Mouse (Mus musculus) liver, embryonic 15.5 days (tissue): ENCODE measurements around the gene Srgap3. TPM values are rescaled to one million over a fixed set of nuclear protein-coding genes. Genes with fewer than 3 reads are reported as not detected.

Experiments used
- ATAC-seq: fragments of 200-750 bp; cut with Nextera tagmentation; 2 replicates; pipeline ENCODE4 v1.8.0; 2017; ENCODE audit warnings: moderate number of reproducible peaks, mild to moderate bottlenecking, moderate library complexity; ENCODE audit not compliant: insufficient read depth
- H3K27ac ChIP-seq: fragments of 300-500 bp; sonication (generic); replicated peaks from 2 replicates; pipeline ENCODE4 v1.5.1; 2015; ENCODE audit warnings: mild to moderate bottlenecking, inconsistent platforms
- H3K27me3 ChIP-seq: fragments of 300-500 bp; sonication (generic); 2 replicates; pipeline ENCODE4 v1.6.1; 2015; ENCODE audit warnings: mild to moderate bottlenecking, inconsistent platforms
- H3K36me3 ChIP-seq: fragments of 300-500 bp; sonication (generic); replicated peaks from 2 replicates; pipeline ENCODE4 v1.6.1; 2015; ENCODE audit warnings: moderate library complexity, mild to moderate bottlenecking, inconsistent platforms
- H3K4me1 ChIP-seq: fragments of 300-500 bp; sonication (generic); replicated peaks from 2 replicates; pipeline ENCODE4 v1.6.1; 2015; ENCODE audit warnings: inconsistent platforms
- H3K4me2 ChIP-seq: fragments of 300-500 bp; sonication (generic); 2 replicates; pipeline ENCODE4 v1.6.1; 2015; ENCODE audit warnings: moderate library complexity, mild to moderate bottlenecking, inconsistent platforms
- H3K4me3 ChIP-seq: fragments of 300-500 bp; sonication (generic); replicated peaks from 2 replicates; pipeline ENCODE4 v1.5.1; 2015; ENCODE audit warnings: mild to moderate bottlenecking, inconsistent platforms
- H3K9ac ChIP-seq: fragments of 300-500 bp; sonication (generic); 2 replicates; pipeline ENCODE4 v1.6.1; 2015; ENCODE audit warnings: moderate library complexity, mild to moderate bottlenecking, inconsistent platforms
- H3K9me3 ChIP-seq: fragments of 300-500 bp; sonication (generic); replicated peaks from 2 replicates; pipeline ENCODE4 v1.6.1; 2016; ENCODE audit warnings: inconsistent platforms
- WGBS: fragments of 180-500 bp; shearing (Covaris S2); methylation state at CpG from one replicate; pipeline ENCODE4 v1.1.7; 2015; ENCODE audit warnings: mixed read lengths; ENCODE audit not compliant: insufficient replicate concordance; 5-methylcytosine and 5-hydroxymethylcytosine counted together
- polyA plus RNA-seq: library from polyadenylated mRNA; unstranded; fragments of >200 nt; fragmentation: Nextera tagmentation; extraction: Ambion mirVana; gene quantifications from 2 replicates; pipeline ENCODE4 v1.2.1, GENCODE M21; 2015

The Srgap3 gene
- polyA plus RNA-seq, 1 experiment from 2014 or later = 0.16 TPM

DNA sequence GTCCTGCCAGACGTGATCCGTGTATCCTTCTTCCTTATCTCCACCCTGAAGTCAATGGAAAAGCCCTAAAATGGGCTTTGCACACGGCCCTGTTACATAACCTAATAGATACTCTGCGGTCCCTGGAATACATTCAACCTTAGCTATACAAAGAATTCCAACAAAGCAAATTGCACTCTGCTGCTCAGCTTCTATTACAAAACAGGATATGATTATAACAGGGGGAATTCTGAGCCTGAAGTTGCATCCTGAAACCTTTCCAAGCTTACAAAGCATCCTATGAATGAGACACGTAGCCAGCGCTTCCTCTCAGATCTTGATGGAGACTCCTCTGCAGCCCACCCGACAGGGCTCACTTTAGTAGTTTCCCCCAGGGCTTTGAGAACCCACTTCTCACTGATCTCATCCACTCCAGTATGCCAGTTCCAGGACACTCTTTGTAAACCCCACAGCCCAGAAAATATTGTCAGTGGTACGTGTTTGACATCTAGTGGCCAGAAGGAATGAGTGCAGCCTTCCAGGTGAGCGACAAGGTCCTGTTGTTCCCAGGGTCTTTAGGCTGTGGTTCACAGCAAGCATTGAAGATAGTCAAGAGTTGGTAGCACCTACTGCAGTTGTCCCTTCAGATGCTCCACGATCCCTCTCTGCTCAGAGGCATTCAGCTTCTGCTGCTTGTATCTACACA, 165.5 kb downstream of the Srgap3 start:
- Histone ChIP-seq H3K4me3 (no peak overlapping the region), H3K36me3 (no peaks in the 10 kb centered on the region), H3K4me1 (no peaks in the 10 kb centered on the region), H3K27me3 (no peaks in the 10 kb centered on the region), H3K27ac (no peak overlapping the region), H3K9me3 (no peaks in the 10 kb centered on the region), H3K4me2 (no peak overlapping the region), H3K9ac (no peak overlapping the region)
- WGBS = 72% methylated on average over 10 of the region's 10 CpGs
- no peak for ATAC-seq

DNA sequence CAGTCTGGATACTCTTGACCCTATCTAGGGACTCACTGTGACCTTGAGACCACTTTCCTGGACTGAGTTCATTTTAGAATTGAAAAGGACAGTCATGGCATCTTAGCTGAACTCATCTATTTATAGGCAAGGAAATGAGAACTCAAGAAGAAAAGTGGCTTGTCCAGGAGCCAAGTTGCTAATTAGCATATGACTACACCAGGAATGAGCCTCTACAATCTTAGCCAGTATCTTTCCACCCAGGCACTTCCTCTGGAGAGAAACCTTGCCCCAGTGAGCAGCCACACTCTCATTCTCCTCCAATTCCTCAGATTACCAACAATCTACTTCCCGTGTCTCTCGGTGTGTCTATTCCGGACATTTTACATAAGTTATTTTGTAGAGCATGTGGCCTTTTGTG, 168.9 kb downstream of the Srgap3 start:
- Histone ChIP-seq H3K4me1 (no peaks in the 10 kb centered on the region), H3K36me3 (no peaks in the 10 kb centered on the region), H3K9ac (no peak overlapping the region), H3K4me3 (no peak overlapping the region), H3K9me3 (no peaks in the 10 kb centered on the region), H3K27me3 (no peaks in the 10 kb centered on the region), H3K4me2 (no peak overlapping the region), H3K27ac (no peak overlapping the region)
- ATAC-seq = no peak
- 50% methylated on average over 3 of the region's 3 CpGs for WGBS

DNA sequence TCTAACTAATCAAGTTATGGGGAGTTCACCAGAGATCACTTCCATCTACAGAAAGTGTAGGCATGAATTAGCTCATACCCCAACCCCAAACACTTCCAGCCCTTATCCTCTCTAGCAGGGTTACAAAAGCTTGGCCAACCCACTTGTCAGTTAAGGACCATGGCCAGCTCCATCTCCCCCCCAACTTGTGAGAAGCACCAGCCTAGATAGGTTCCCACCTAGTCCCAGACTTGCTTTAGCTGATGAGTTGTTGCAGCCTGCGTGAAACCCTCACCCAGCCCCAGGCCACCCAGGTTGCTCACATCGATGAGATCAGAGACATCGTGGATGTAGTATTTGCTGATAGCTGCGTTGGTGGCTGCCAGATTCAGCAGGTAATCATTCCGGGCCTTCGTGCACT, 170.3 kb downstream of the Srgap3 start:
- ATAC-seq = no peak
- Histone ChIP-seq H3K27ac (no peak overlapping the region), H3K4me2 (no peak overlapping the region), H3K9me3 (no peaks in the 10 kb centered on the region), H3K4me3 (no peak overlapping the region), H3K36me3 (no peaks in the 10 kb centered on the region), H3K4me1 (no peaks in the 10 kb centered on the region), H3K9ac (no peak overlapping the region), H3K27me3 (no peaks in the 10 kb centered on the region)
- 77% methylated on average over 6 of the region's 6 CpGs for WGBS

DNA sequence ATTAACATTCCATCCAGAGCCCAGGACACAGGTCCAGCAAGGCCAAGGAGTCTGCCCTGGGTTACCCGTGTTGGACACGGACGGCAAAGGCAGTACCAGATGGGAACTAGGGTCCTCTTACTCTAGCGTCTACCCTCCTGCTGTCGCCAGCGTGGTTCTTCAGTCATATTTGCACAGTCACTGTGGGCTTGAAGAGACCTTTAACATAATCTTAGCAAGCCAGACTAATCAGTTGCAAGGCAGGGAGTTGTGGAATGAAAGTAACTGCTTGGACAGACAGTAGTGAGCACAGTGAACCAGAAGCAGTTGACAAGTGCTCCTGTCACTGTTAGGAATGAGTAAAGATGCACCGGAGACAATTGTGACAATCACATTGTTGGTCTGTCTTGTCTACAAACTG, 173.3 kb downstream of the Srgap3 start:
- H3K27ac ChIP-seq = no peak overlapping the region
- H3K27me3 ChIP-seq = no peaks in the 10 kb centered on the region
- H3K9ac ChIP-seq = no peak overlapping the region
- no peaks in the 10 kb centered on the region for H3K4me1 ChIP-seq
- no peaks in the 10 kb centered on the region for H3K9me3 ChIP-seq
- ATAC-seq = no peak
- no peak overlapping the region for H3K4me2 ChIP-seq
- H3K36me3 ChIP-seq = no peaks in the 10 kb centered on the region
- H3K4me3 ChIP-seq = no peak overlapping the region
- WGBS = 56% methylated on average over 7 of the region's 7 CpGs

DNA sequence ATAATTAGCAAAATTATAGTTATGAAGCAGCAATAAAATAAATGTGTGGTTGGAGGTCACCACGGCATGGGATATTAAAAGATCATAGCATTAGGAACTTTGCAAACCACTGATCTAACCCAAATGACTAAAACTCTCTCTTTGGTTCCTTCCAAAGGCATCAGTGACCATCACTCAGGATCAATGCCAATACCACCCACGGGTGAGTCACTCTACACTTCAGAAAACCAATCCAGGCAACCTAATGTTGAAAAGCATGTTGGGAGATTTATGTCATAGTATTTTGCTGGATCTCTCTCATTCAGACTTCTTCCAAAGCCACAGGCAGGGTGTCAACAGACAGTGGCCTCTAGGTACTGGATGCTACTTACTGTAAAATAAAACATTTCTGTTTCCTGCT, 176.1 kb downstream of the Srgap3 start:
- H3K9ac ChIP-seq = no peak overlapping the region
- 54% methylated on average over 2 of the region's 2 CpGs for WGBS
- no peak overlapping the region for H3K27ac ChIP-seq
- H3K36me3 ChIP-seq = no peaks in the 10 kb centered on the region
- H3K4me2 ChIP-seq = no peak overlapping the region
- H3K27me3 ChIP-seq = no peaks in the 10 kb centered on the region
- no peaks in the 10 kb centered on the region for H3K4me1 ChIP-seq
- H3K4me3 ChIP-seq = no peak overlapping the region
- ATAC-seq = no peak
- no peaks in the 10 kb centered on the region for H3K9me3 ChIP-seq

DNA sequence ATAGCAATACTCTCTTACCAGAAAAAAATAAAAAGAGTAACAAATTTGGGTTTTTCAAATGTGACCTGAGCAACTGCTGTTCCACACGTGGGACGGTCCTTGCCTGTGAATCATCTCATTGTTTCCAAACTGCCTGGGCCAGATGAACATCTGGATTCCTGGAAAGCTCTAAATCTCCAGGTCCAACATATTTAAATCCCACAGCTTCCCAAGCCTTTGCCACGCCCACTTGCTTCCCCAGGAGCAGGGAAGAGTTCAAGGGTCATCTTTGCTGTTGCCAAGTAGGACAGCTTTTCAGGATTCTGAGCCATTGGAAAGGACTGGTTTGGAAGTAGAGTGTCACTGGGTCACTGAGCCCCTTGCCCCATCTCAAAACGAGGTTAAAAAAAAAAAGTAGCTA, 188.5 kb downstream of the Srgap3 start:
- Histone ChIP-seq H3K27me3 (no peaks in the 10 kb centered on the region), H3K4me2 (no peak overlapping the region), H3K9ac (no peak overlapping the region), H3K36me3 (no peaks in the 10 kb centered on the region), H3K4me1 (no peaks in the 10 kb centered on the region), H3K9me3 (no peaks in the 10 kb centered on the region), H3K27ac (no peak overlapping the region), H3K4me3 (no peak overlapping the region)
- no peak for ATAC-seq
- WGBS = 49% methylated on average over 4 of the region's 4 CpGs

DNA sequence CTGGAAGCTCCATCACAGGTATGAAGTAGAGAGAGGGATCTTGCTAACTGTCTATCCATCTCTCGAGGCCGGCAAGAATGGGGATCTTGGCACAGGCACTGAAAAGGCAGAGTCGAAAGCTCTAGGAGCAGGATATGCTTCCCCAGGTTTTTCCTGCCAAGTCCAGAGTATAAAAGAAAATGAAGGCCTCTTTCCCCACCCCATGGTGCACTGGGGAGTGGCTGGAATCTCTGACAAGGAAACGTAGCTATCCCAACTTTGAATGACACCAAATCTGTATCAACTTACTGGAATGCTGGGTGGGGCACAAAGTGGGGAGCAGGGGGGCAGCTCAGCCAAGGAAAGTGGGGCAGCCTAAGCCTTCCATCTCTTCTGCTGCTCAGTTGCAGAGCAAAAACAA, 190.2 kb downstream of the Srgap3 start:
- Histone ChIP-seq H3K4me3 (no peak overlapping the region), H3K27ac (no peak overlapping the region), H3K4me2 (no peak overlapping the region), H3K9ac (no peak overlapping the region), H3K36me3 (no peaks in the 10 kb centered on the region), H3K9me3 (no peaks in the 10 kb centered on the region), H3K27me3 (no peaks in the 10 kb centered on the region), H3K4me1 (no peaks in the 10 kb centered on the region)
- 65% methylated on average over 4 of the region's 4 CpGs for WGBS
- no peak for ATAC-seq

DNA sequence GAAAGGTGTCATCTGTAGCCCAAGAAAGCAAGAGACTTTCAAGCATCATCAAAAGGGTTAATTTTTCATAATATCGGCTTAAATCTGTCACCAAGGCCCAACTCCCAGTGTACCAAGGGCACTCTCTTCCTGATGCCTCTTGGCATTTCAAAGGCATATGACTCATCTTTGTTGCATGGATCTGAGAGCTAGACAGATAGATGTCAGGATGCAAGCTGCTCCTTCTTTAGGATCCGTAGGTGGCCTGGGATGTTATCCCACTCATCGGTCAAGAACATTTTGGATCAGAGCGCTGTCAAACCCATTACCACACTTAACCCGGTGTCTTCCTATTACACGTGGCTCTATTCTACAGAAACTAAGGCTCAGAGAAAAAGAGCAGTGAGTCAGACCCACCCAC, 192.1 kb downstream of the Srgap3 start:
- Histone ChIP-seq H3K9me3 (no peaks in the 10 kb centered on the region), H3K27me3 (no peaks in the 10 kb centered on the region), H3K27ac (no peak overlapping the region), H3K4me2 (no peak overlapping the region), H3K36me3 (no peaks in the 10 kb centered on the region), H3K4me3 (no peak overlapping the region), H3K9ac (no peak overlapping the region), H3K4me1 (no peaks in the 10 kb centered on the region)
- WGBS = 76% methylated on average over 6 of the region's 6 CpGs
- no peak for ATAC-seq

DNA sequence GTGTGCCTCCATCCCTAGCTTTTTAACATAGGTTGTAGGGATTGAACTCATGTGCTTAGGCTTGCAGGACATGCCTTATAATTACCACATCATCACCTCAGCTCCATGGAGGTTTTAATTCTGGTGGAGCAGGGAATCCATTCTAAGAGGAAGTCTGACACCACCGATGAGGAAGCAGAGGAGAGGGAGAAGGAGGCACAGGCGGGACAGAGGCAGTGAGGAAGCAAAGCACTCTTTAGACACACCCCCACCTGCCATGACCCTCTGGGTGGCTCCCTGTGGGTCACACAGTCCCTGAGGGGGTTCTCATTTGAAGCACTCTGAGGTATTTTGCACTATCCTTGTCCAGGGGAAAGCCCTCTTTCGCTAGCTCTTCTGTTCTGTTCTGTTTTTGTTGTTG, 194.5 kb downstream of the Srgap3 start:
- no peak for ATAC-seq
- H3K4me3 ChIP-seq = no peak overlapping the region
- H3K9ac ChIP-seq = no peak overlapping the region
- H3K4me2 ChIP-seq = no peak overlapping the region
- no peaks in the 10 kb centered on the region for H3K4me1 ChIP-seq
- no peaks in the 10 kb centered on the region for H3K9me3 ChIP-seq
- H3K27me3 ChIP-seq = no peaks in the 10 kb centered on the region
- H3K27ac ChIP-seq = no peak overlapping the region
- 38% methylated on average over 3 of the region's 3 CpGs for WGBS
- H3K36me3 ChIP-seq = no peaks in the 10 kb centered on the region

DNA sequence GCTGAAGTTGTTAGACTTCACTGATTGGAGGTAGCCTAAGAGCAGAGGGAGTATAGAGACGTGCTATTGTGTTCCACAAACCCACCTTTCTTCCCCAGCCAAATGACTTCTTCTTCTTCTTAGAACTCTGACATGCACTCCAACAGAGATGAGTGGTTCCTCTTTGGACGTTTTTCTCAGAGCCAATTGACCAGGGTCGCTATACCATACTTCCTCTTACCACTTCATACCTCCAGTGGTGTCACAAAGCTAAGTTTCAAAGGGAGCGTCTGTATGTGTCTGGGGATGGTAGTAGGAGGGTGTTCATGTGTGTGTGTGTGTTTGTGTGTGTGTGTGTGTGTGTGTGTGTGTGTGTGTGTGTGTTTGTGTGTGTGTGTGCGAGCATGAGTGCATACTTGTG, 195.1 kb downstream of the Srgap3 start:
- 21% methylated on average over 5 of the region's 5 CpGs for WGBS
- Histone ChIP-seq H3K4me2 (no peak overlapping the region), H3K27ac (no peak overlapping the region), H3K27me3 (no peaks in the 10 kb centered on the region), H3K36me3 (no peaks in the 10 kb centered on the region), H3K4me1 (no peaks in the 10 kb centered on the region), H3K9me3 (no peaks in the 10 kb centered on the region), H3K4me3 (no peak overlapping the region), H3K9ac (no peak overlapping the region)
- no peak for ATAC-seq

DNA sequence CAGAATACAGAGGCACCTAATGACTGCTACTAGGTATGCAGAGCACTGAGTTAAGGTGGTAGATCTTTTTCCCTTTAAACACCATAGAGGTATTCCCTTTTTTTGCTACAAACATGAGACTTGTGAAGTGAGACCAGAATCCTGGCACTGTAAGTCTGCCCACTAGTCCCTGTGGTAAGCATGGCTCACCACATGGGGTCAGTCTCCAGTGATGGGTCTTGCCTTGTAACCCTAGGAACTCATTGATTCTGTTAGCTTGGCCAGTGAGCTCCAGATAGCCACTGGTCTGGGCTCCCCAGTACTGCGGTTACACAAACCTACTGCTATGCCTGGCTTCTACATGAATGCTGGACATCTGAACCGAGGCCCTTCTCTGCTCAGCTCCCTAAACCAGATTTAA, 204.8 kb downstream of the Srgap3 start:
- Histone ChIP-seq H3K27ac (no peak overlapping the region), H3K4me1 (no peaks in the 10 kb centered on the region), H3K4me2 (no peak overlapping the region), H3K27me3 (no peaks in the 10 kb centered on the region), H3K4me3 (no peak overlapping the region), H3K36me3 (no peaks in the 10 kb centered on the region), H3K9ac (no peak overlapping the region), H3K9me3 (no peaks in the 10 kb centered on the region)
- ATAC-seq = no peak
- 66% methylated on average over 2 of the region's 2 CpGs for WGBS

DNA sequence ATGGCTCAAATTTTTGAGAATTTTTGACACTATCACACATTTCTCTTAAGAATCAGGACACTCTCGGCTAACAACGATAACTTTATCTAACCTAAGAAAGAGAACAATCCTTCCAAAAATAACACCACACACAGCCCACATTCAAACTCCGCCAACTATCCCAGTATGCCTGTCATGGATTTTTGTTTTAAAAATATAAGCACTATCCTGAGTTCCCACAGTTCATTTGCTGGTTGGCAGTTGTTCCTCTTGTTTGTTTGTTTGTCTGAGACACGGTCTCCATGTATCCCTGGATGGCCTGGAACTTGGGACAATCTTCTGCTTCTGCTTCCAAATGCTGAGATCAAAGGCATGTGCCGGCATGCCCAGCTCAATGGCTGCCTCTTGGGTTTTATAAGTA, 205.3 kb downstream of the Srgap3 start:
- Histone ChIP-seq H3K27ac (no peak overlapping the region), H3K9me3 (no peaks in the 10 kb centered on the region), H3K36me3 (no peaks in the 10 kb centered on the region), H3K27me3 (no peaks in the 10 kb centered on the region), H3K4me1 (no peaks in the 10 kb centered on the region), H3K4me3 (no peak overlapping the region), H3K4me2 (no peak overlapping the region), H3K9ac (no peak overlapping the region)
- ATAC-seq = no peak
- 69% methylated on average over 5 of the region's 5 CpGs for WGBS
